Mouse (Mus musculus): ENCODE results near the gene Spata31. TPM values are rescaled to one million over a fixed set of nuclear protein-coding genes. Genes with fewer than 3 reads are reported as not detected.

Gene Spata31
- not detected in 2 replicates for polyA plus RNA-seq (2014; fragmentation: Nextera tagmentation; extraction: Ambion mirVana)

GRCm38 (mm10) chr13:64917191-64917590 is at the start of gene Spata31:
Gene Spata31 (plus strand): TSS chr13:64917406.
- Histone ChIP-seq H3K27me3 (replicated peaks; ENCODE audit: control insufficient read depth, insufficient read depth, low read length) (no peaks in the 10 kb centered on the region), H3K4me2 (ENCODE audit: low read length) (no peak within 1 kb of the TSS), H3K9ac (ENCODE audit: low read length) (no peak within 1 kb of the TSS), H3K4me1 (ENCODE audit: control insufficient read depth, insufficient read depth, low read length) (no peaks in the 10 kb centered on the region), H3K36me3 (ENCODE audit: control insufficient read depth, insufficient read depth, low read length) (no peaks in the 10 kb centered on the region), H3K4me3 (ENCODE audit: low read depth, low read length) (no peak within 1 kb of the TSS), H3K27ac (ENCODE audit: low read depth, low read length) (no peak within 1 kb of the TSS), H3K9me3 (replicated peaks; ENCODE audit: control insufficient read depth, low read length) (no peaks in the 10 kb centered on the region)
- 82% methylated on average over 1 of the region's 1 CpGs for WGBS
- ATAC-seq: no peak
- no peak for DNase-seq (ENCODE audit: low spot score)

- H3K36me3 ChIP-seq (ENCODE audit: control insufficient read depth, insufficient read depth, low read length): no peaks in the 10 kb centered on the region
- H3K4me2 ChIP-seq (ENCODE audit: low read length): no peak overlapping the region
- no peaks in the 10 kb centered on the region for H3K9me3 ChIP-seq (replicated peaks; ENCODE audit: control insufficient read depth, low read length)
- H3K27me3 ChIP-seq (replicated peaks; ENCODE audit: control insufficient read depth, insufficient read depth, low read length): no peaks in the 10 kb centered on the region
- ATAC-seq: peak; percentile 88
- no peak overlapping the region for H3K27ac ChIP-seq (ENCODE audit: low read depth, low read length)
- H3K4me1 ChIP-seq (ENCODE audit: control insufficient read depth, insufficient read depth, low read length): no peaks in the 10 kb centered on the region
- peak; percentile 52 for DNase-seq (ENCODE audit: low spot score)
- H3K4me3 ChIP-seq (ENCODE audit: low read depth, low read length): no peak overlapping the region
- no peak overlapping the region for H3K9ac ChIP-seq (ENCODE audit: low read length)
- 11% methylated on average over 1 of the region's 1 CpGs for WGBS
Measured at GRCm38 (mm10) chr13:64903132-64903531, 14.1 kb upstream of the Spata31 start.

- Histone ChIP-seq H3K27ac (ENCODE audit: low read depth, low read length) (no peak within 1 kb of the TSS), H3K27me3 (replicated peaks; ENCODE audit: control insufficient read depth, insufficient read depth, low read length) (no peaks in the 10 kb centered on the region), H3K4me1 (ENCODE audit: control insufficient read depth, insufficient read depth, low read length) (no peaks in the 10 kb centered on the region), H3K9ac (ENCODE audit: low read length) (peak within 1 kb of the TSS; percentile 44; the same call in 1 of the 2 replicates), H3K9me3 (replicated peaks; ENCODE audit: control insufficient read depth, low read length) (no peaks in the 10 kb centered on the region), H3K36me3 (ENCODE audit: control insufficient read depth, insufficient read depth, low read length) (no peaks in the 10 kb centered on the region), H3K4me2 (ENCODE audit: low read length) (peak within 1 kb of the TSS; percentile 45), H3K4me3 (ENCODE audit: low read depth, low read length) (peak within 1 kb of the TSS; percentile 18)
- peak; percentile 70 for DNase-seq (ENCODE audit: low spot score)
- peak; percentile 93 for ATAC-seq
- WGBS: 4% methylated on average over 16 of the region's 16 CpGs
Measured at GRCm38 (mm10) chr13:64903585-64904208, 13.5 kb upstream of the Spata31 start, which contains the start of gene Cntnap3. Gene Cntnap3 (minus strand): TSS chr13:64903955.

Other genes starting within 250 kb of the Spata31 start
- gene Cntnap3, start 13.5 kb upstream of the Spata31 start, polyA plus RNA-seq (2014; fragmentation: Nextera tagmentation; extraction: Ambion mirVana): 2.5 and 3.7 TPM in 2 replicates
- not detected in 2 replicates for gene Spata31d1c, start 115.7 kb downstream of the Spata31 start, polyA plus RNA-seq (2014; fragmentation: Nextera tagmentation; extraction: Ambion mirVana)
- not detected in 2 replicates for gene Prss47, start 135.4 kb downstream of the Spata31 start, polyA plus RNA-seq (2014; fragmentation: Nextera tagmentation; extraction: Ambion mirVana)
- 33.6 and 36.3 TPM in 2 replicates for gene Mfsd14b, start 195.6 kb downstream of the Spata31 start, polyA plus RNA-seq (2014; fragmentation: Nextera tagmentation; extraction: Ambion mirVana)
- not detected in 2 replicates for gene Olfr465-ps1, start 220.7 kb downstream of the Spata31 start, polyA plus RNA-seq (2014; fragmentation: Nextera tagmentation; extraction: Ambion mirVana)
- not detected in 2 replicates for gene Olfr466, start 232.8 kb downstream of the Spata31 start, polyA plus RNA-seq (2014; fragmentation: Nextera tagmentation; extraction: Ambion mirVana)